Mouse (Mus musculus): ENCODE results near the gene Trappc11. TPM values are rescaled to one million over a fixed set of nuclear protein-coding genes. Genes with fewer than 3 reads are reported as not detected.

Gene Trappc11
- polyA plus RNA-seq, 1 experiment from 2014 or later = 12.8 TPM

DNA sequence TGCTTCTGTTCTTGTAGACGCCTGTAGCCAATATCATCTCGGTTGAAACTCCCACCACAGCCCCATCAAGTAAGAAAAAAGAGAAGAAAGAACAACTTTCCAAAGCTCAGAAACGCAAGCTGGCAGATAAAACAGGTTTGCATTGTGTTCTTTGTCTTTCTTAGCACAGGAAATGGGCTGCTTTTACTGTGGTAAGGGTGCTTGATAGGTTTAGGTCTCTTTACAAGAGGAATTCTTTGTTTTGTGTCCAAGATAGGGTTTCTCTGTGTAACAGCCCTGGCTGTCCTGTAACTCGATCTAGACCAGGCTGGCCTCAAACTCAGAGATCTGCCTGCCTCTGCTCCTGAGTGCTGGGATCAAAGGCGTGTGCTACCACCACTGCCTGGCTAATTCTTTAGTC, 10.8 kb upstream of the Trappc11 start:
- Histone ChIP-seq H3K27ac (replicated peaks) (no peak overlapping the region), H3K9ac (no peak overlapping the region), H3K4me2 (no peak overlapping the region), H3K4me3 (replicated peaks) (no peak overlapping the region), H3K4me1 (replicated peaks) (no peaks in the 10 kb centered on the region), H3K27me3 (no peaks in the 10 kb centered on the region), H3K36me3 (replicated peaks) (peaks cover 66% of the 10 kb centered on the region), H3K9me3 (replicated peaks) (no peaks in the 10 kb centered on the region)
- ATAC-seq (ENCODE audit: insufficient read depth) = no peak
- 74% methylated on average over 5 of the region's 5 CpGs for WGBS (ENCODE audit: insufficient replicate concordance)

DNA sequence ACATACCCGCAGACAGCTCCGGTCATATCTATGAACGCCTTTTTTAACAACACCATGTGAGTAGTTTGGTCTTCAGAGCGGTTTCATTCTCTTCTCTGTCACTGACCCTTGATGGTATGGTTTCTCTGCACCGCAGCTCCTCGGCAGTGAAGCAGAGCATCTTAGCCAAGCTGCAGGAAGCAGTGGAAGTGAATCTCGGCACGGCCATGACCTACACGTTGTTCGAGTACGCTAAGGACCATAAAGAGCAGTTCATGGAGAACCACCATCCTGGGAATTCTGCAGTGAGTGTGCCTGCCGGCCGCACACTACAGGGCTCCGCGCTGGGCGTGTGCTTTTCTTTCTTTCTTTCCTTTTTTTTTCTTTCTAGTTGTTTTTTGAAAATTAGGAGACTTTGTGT, 9.5 kb upstream of the Trappc11 start:
- ATAC-seq (ENCODE audit: insufficient read depth) = no peak
- Histone ChIP-seq H3K9me3 (replicated peaks) (no peaks in the 10 kb centered on the region), H3K4me2 (no peak overlapping the region), H3K4me1 (replicated peaks) (no peaks in the 10 kb centered on the region), H3K9ac (no peak overlapping the region), H3K36me3 (replicated peaks) (peaks cover 65% of the 10 kb centered on the region), H3K27me3 (no peaks in the 10 kb centered on the region), H3K4me3 (replicated peaks) (no peak overlapping the region), H3K27ac (replicated peaks) (no peak overlapping the region)
- WGBS (ENCODE audit: insufficient replicate concordance) = 86% methylated on average over 16 of the region's 16 CpGs

- H3K36me3 ChIP-seq (replicated peaks) = peaks cover 33% of the 10 kb centered on the region
- H3K9me3 ChIP-seq (replicated peaks) = no peaks in the 10 kb centered on the region
- no peak overlapping the region for H3K4me3 ChIP-seq (replicated peaks)
- H3K9ac ChIP-seq = no peak overlapping the region
- no peak overlapping the region for H3K27ac ChIP-seq (replicated peaks)
- H3K4me2 ChIP-seq = no peak overlapping the region
- 75% methylated on average over 4 of the region's 4 CpGs for WGBS (ENCODE audit: insufficient replicate concordance)
- peaks cover 9% of the 10 kb centered on the region for H3K4me1 ChIP-seq (replicated peaks)
- H3K27me3 ChIP-seq = no peaks in the 10 kb centered on the region
- no peak for ATAC-seq (ENCODE audit: insufficient read depth)
Observed at GRCm38 (mm10) chr8:47538323-47538722, 5.1 kb upstream of the Trappc11 start.

DNA sequence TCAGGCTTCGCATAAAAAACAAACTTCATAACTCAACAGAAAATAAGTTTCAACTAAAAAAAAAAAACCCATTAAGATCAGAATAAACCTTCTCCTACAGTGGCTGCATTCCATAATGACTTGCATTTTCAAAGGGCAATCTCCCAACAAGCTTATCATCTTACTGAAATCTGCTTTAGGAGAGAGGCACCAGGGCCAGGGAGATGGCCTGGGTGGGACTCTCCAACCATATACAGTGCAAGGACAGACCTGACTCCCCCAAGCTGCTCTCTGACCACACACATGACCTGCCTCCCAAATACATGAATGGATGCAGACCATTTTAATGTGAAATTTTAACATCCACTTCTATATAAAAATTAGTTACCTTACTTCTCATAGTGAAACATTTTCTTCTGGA, 5.2 kb downstream of the Trappc11 start:
- Histone ChIP-seq H3K4me2 (no peak overlapping the region), H3K36me3 (replicated peaks) (peaks cover 43% of the 10 kb centered on the region), H3K4me1 (replicated peaks) (peaks cover 14% of the 10 kb centered on the region), H3K9ac (no peak overlapping the region), H3K27ac (replicated peaks) (no peak overlapping the region), H3K27me3 (no peaks in the 10 kb centered on the region), H3K9me3 (replicated peaks) (no peaks in the 10 kb centered on the region), H3K4me3 (replicated peaks) (no peak overlapping the region)
- ATAC-seq (ENCODE audit: insufficient read depth) = no peak
- WGBS (ENCODE audit: insufficient replicate concordance) = 72% methylated on average over 1 of the region's 1 CpGs

GRCm38 (mm10) chr8:47513601-47514000, 19.7 kb downstream of the Trappc11 start:
- H3K27me3 ChIP-seq = no peaks in the 10 kb centered on the region
- ATAC-seq (ENCODE audit: insufficient read depth) = no peak
- peaks cover 6% of the 10 kb centered on the region; the same call in 1 of the 2 replicates for H3K4me1 ChIP-seq (replicated peaks)
- peaks cover 67% of the 10 kb centered on the region for H3K36me3 ChIP-seq (replicated peaks)
- H3K9ac ChIP-seq = no peak overlapping the region
- H3K9me3 ChIP-seq (replicated peaks) = no peaks in the 10 kb centered on the region
- no peak overlapping the region for H3K4me2 ChIP-seq
- H3K27ac ChIP-seq (replicated peaks) = no peak overlapping the region
- 88% methylated on average over 15 of the region's 15 CpGs for WGBS (ENCODE audit: insufficient replicate concordance)
- no peak overlapping the region for H3K4me3 ChIP-seq (replicated peaks)

DNA sequence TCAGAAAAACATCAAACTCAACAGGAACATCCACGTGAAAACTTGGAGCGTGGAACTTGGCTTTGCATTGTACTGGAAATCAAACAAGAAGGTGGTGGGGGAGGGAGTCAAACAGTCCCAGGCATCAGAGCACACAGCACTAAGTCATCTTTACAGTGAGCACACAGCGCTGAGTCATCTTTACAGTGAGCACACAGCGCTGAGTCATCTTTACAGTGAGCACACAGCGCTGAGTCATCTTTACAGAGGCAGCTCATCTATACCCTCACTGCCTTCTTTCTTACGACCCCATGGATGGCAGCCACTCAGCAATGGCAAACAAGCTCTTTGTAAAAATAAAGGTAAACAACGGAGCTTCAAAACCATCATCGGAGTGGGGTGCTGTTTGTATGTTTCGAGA, 22.3 kb downstream of the Trappc11 start:
- Histone ChIP-seq H3K9me3 (replicated peaks) (no peaks in the 10 kb centered on the region), H3K4me3 (replicated peaks) (no peak overlapping the region), H3K4me2 (no peak overlapping the region), H3K9ac (no peak overlapping the region), H3K36me3 (replicated peaks) (peaks cover 68% of the 10 kb centered on the region), H3K4me1 (replicated peaks) (peaks cover 6% of the 10 kb centered on the region; the same call in 1 of the 2 replicates), H3K27ac (replicated peaks) (no peak overlapping the region), H3K27me3 (no peaks in the 10 kb centered on the region)
- ATAC-seq (ENCODE audit: insufficient read depth) = peak; percentile 86
- 80% methylated on average over 9 of the region's 9 CpGs for whole genome bisulfite sequencing (ENCODE audit: insufficient replicate concordance)

GRCm38 (mm10) chr8:47505431-47505830, 27.8 kb downstream of the Trappc11 start:
- Histone ChIP-seq H3K9me3 (replicated peaks) (no peaks in the 10 kb centered on the region), H3K4me1 (replicated peaks) (no peaks in the 10 kb centered on the region), H3K36me3 (replicated peaks) (peaks cover 75% of the 10 kb centered on the region), H3K27ac (replicated peaks) (no peak overlapping the region), H3K27me3 (no peaks in the 10 kb centered on the region), H3K4me2 (no peak overlapping the region), H3K9ac (no peak overlapping the region), H3K4me3 (replicated peaks) (no peak overlapping the region)
- WGBS (ENCODE audit: insufficient replicate concordance) = 85% methylated on average over 12 of the region's 12 CpGs
- no peak for ATAC-seq (ENCODE audit: insufficient read depth)

DNA sequence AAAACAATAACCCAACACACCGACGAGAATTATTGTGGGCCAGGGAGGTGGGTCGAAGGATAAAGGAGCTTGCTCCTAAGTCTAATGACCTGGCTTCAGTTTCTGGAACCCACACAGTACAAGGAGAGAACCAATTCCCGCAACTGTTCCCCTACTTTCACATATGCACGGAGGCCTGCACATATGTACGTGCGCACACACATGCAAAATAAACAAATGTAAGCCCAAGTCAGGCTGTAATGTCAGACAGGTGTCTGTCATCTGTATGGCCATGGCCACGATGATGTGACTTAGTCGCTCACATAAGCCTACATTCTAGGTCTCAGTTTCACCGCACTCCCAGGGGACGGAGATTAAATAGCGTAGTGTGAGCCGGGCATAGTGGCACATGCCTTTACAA, 30.7 kb downstream of the Trappc11 start:
- ATAC-seq (ENCODE audit: insufficient read depth) = no peak
- no peak overlapping the region for H3K4me2 ChIP-seq

GRCm38 (mm10) chr8:47501994-47502393, 31.3 kb downstream of the Trappc11 start:
- peaks cover 63% of the 10 kb centered on the region for H3K36me3 ChIP-seq (replicated peaks)
- H3K4me1 ChIP-seq (replicated peaks) = no peaks in the 10 kb centered on the region
- no peak overlapping the region for H3K9ac ChIP-seq
- no peaks in the 10 kb centered on the region for H3K9me3 ChIP-seq (replicated peaks)
- no peak for ATAC-seq (ENCODE audit: insufficient read depth)
- H3K4me2 ChIP-seq = no peak overlapping the region
- no peaks in the 10 kb centered on the region for H3K27me3 ChIP-seq
- no peak overlapping the region for H3K4me3 ChIP-seq (replicated peaks)
- WGBS (ENCODE audit: insufficient replicate concordance) = 50% methylated on average over 2 of the region's 2 CpGs
- H3K27ac ChIP-seq (replicated peaks) = no peak overlapping the region

More for the DNA sequence above, 30.7 kb downstream of the Trappc11 start:
- 81% methylated on average over 13 of the region's 13 CpGs for WGBS (ENCODE audit: insufficient replicate concordance)
- no peaks in the 10 kb centered on the region for H3K9me3 ChIP-seq (replicated peaks)
- H3K9ac ChIP-seq = no peak overlapping the region
- H3K27me3 ChIP-seq = no peaks in the 10 kb centered on the region
- no peaks in the 10 kb centered on the region for H3K4me1 ChIP-seq (replicated peaks)
- H3K4me3 ChIP-seq (replicated peaks) = no peak overlapping the region
- no peak overlapping the region for H3K27ac ChIP-seq (replicated peaks)
- H3K36me3 ChIP-seq (replicated peaks) = peaks cover 66% of the 10 kb centered on the region

DNA sequence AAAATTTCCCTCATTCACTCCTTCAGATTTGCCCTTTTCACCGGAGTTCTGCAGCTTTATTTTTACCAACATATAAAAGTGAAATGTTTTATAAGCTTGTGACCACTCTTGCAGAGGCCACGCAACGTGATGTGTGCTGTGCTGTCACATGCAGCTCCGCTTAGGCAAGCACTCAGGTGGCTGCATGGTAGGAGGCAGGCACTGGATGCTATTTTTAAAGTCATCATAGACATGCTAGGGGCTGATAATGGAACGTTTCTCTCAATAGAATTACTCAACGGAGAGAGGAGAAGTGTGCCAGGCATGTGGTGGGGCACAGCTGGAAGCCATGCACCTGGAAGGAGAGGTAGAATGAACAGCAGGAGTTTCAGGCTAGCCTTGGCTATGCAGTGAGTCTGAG, 37.8 kb downstream of the Trappc11 start:
- WGBS (ENCODE audit: insufficient replicate concordance) = 74% methylated on average over 6 of the region's 6 CpGs
- H3K27me3 ChIP-seq = no peaks in the 10 kb centered on the region
- H3K4me3 ChIP-seq (replicated peaks) = no peak overlapping the region
- H3K4me2 ChIP-seq = no peak overlapping the region
- H3K27ac ChIP-seq (replicated peaks) = 0 out of 2 replicates have a peak overlapping the region, but pooled peaks have one; percentile 43
- H3K36me3 ChIP-seq (replicated peaks) = peaks cover 55% of the 10 kb centered on the region
- no peak for ATAC-seq (ENCODE audit: insufficient read depth)
- no peaks in the 10 kb centered on the region for H3K9me3 ChIP-seq (replicated peaks)
- no peaks in the 10 kb centered on the region for H3K4me1 ChIP-seq (replicated peaks)
- H3K9ac ChIP-seq = no peak overlapping the region

DNA sequence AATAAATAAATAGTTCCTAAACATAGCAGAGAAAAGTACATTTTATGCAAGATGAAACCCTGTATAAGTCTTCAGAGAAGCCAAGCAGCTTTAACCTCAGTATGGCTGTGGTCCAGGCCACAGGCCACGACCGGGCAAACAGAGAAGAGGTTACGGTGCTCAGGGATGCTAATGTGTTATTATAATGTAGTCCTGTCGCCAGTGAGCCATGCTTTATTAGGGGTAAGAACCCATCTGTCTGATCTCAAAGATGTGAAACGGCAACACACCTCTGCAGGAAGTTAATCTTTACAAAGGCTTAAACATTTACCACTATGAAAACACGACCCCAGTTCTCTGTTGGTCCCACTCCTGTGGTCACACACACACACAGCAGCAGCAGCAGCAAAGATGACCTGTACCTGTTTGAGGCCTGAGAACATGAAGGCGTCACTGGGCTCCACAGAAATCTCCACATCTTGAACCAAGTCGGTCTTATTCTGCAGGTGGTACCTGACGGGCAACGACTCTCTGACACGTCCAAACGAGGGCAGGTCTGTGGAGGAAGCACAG, 38.6 kb downstream of the Trappc11 start:
- 67% methylated on average over 12 of the region's 12 CpGs for WGBS (ENCODE audit: insufficient replicate concordance)
- H3K27me3 ChIP-seq = no peaks in the 10 kb centered on the region
- ATAC-seq (ENCODE audit: insufficient read depth) = peak; percentile 67
- 0 out of 2 replicates have a peak overlapping the region, but pooled peaks have one; percentile 43 for H3K27ac ChIP-seq (replicated peaks)
- H3K4me3 ChIP-seq (replicated peaks) = no peak overlapping the region
- H3K9ac ChIP-seq = no peak overlapping the region
- H3K4me1 ChIP-seq (replicated peaks) = no peaks in the 10 kb centered on the region
- H3K4me2 ChIP-seq = no peak overlapping the region
- H3K9me3 ChIP-seq (replicated peaks) = no peaks in the 10 kb centered on the region
- peaks cover 60% of the 10 kb centered on the region for H3K36me3 ChIP-seq (replicated peaks)

- H3K27ac ChIP-seq (replicated peaks) = no peak overlapping the region
- no peak overlapping the region for H3K4me3 ChIP-seq (replicated peaks)
- H3K36me3 ChIP-seq (replicated peaks) = peaks cover 55% of the 10 kb centered on the region
- no peak for ATAC-seq (ENCODE audit: insufficient read depth)
- H3K9me3 ChIP-seq (replicated peaks) = no peaks in the 10 kb centered on the region
- no peak overlapping the region for H3K4me2 ChIP-seq
- H3K27me3 ChIP-seq = no peaks in the 10 kb centered on the region
- no peak overlapping the region for H3K9ac ChIP-seq
- 81% methylated on average over 12 of the region's 12 CpGs for WGBS (ENCODE audit: insufficient replicate concordance)
- H3K4me1 ChIP-seq (replicated peaks) = no peaks in the 10 kb centered on the region
Observed at GRCm38 (mm10) chr8:47493106-47493505, 40.2 kb downstream of the Trappc11 start.
